Mouse (Mus musculus): ENCODE measurements around the gene Igsf21. TPM values are rescaled to one million over a fixed set of nuclear protein-coding genes. Genes with fewer than 3 reads are reported as not detected.
A peak's percentile ranks its signal among the peaks of the same experiment; 100 is the strongest.

Igsf21 gene
- polyA plus RNA-seq, 1 experiment from 2014 or later: 30.0 TPM

DNA sequence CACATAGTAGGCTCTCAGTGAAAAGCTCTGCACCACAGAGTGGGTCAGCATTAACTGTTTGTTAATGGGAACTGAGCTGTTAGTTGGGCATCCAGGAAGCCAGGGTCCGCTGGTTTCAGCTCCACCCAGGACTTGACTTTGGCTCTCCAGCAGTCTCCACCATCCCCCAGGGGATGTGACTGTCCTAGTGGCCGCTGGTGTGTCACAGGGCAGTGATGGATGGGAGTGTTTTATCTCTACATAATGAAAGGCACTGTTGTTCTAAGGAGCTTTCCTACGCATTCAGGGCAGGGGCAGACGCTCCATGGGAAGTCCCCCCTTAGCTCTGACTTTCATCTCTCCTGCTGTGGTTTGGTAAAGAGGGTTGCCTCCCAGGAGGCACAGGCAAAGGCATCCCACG, 115.4 kb downstream of the Igsf21 start:
- H3K36me3 ChIP-seq (ENCODE audit: control insufficient read depth, insufficient read depth, low read length): no peaks in the 10 kb centered on the region
- DNase-seq (ENCODE audit: low spot score): no peak
- ATAC-seq: no peak
- H3K4me2 ChIP-seq (ENCODE audit: low read length): no peak overlapping the region
- H3K27me3 ChIP-seq (replicated peaks; ENCODE audit: control insufficient read depth, insufficient read depth, low read length): no peaks in the 10 kb centered on the region
- no peak overlapping the region for H3K4me3 ChIP-seq (ENCODE audit: low read depth, low read length)
- no peak overlapping the region for H3K27ac ChIP-seq (ENCODE audit: low read depth, low read length)
- WGBS: 5% methylated on average over 5 of the region's 5 CpGs
- no peak overlapping the region for H3K9ac ChIP-seq (ENCODE audit: low read length)
- peaks cover 10% of the 10 kb centered on the region; the same call in 1 of the 2 replicates for H3K4me1 ChIP-seq (ENCODE audit: control insufficient read depth, insufficient read depth, low read length)
- H3K9me3 ChIP-seq (replicated peaks; ENCODE audit: control insufficient read depth, low read length): no peaks in the 10 kb centered on the region

DNA sequence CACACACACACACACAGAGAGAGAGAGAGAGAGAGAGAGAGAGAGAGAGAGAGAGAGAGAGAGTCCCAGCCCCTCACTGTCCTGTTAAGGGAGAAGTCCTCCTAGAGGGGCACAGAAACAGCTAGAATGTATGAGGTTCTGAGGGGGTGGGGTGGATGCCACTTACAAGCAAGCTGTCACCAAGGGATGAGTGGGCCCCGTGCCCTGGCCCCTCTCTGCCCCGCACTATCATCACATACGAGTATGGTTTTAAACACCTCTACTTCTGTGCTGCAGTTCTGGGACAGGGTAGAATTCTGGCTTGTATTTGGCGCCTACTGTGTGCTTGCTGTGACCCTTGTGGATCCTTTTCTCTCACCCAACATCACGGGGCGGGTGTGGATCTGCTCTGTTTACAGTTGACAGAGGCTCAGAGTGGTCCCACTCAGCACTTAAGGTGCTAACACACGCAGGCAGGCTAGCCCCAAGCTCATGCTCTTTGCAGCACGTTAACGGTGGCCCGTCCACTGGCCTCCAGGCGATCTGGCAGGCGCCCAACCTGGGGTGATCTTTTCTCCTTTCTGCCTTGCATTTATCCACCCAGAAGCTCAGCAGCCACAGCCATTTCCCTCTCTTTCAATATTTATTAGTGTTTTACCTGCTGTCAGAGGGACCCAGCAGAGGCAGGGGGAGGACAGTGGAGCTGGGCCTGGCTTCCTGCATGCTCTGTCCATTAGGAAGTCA, 116.9 kb downstream of the Igsf21 start:
- H3K36me3 ChIP-seq (ENCODE audit: control insufficient read depth, insufficient read depth, low read length): no peaks in the 10 kb centered on the region
- DNase-seq (ENCODE audit: low spot score): no peak
- 59% methylated on average over 12 of the region's 12 CpGs for WGBS
- peaks cover 10% of the 10 kb centered on the region; the same call in 1 of the 2 replicates for H3K4me1 ChIP-seq (ENCODE audit: control insufficient read depth, insufficient read depth, low read length)
- H3K27ac ChIP-seq (ENCODE audit: low read depth, low read length): no peak overlapping the region
- H3K9ac ChIP-seq (ENCODE audit: low read length): no peak overlapping the region
- H3K27me3 ChIP-seq (replicated peaks; ENCODE audit: control insufficient read depth, insufficient read depth, low read length): no peaks in the 10 kb centered on the region
- no peak overlapping the region for H3K4me3 ChIP-seq (ENCODE audit: low read depth, low read length)
- no peaks in the 10 kb centered on the region for H3K9me3 ChIP-seq (replicated peaks; ENCODE audit: control insufficient read depth, low read length)
- ATAC-seq: no peak
- H3K4me2 ChIP-seq (ENCODE audit: low read length): no peak overlapping the region

DNA sequence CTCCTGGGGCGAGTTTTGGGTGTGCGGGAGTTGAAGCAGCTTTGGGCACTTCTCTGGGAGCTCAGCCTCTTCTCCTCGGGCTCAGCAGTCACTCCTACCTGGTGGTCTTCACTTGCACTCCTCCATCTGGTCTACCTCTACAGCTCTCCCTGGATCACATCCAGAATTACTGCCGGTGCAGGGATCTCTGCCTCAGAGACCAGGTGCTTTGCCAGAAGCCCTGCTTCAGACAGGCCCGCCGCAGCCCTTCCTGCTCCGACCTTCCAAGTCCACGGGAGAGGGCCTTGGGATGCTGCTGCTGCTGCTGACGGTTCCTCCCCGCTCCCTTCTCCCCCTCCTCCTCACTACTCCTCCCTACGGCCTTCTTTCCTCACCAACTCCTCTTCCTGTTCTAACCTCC, 118.5 kb downstream of the Igsf21 start:
- Histone ChIP-seq H3K27me3 (replicated peaks; ENCODE audit: control insufficient read depth, insufficient read depth, low read length) (no peaks in the 10 kb centered on the region), H3K27ac (ENCODE audit: low read depth, low read length) (no peak overlapping the region), H3K9ac (ENCODE audit: low read length) (no peak overlapping the region), H3K4me3 (ENCODE audit: low read depth, low read length) (no peak overlapping the region), H3K36me3 (ENCODE audit: control insufficient read depth, insufficient read depth, low read length) (no peaks in the 10 kb centered on the region), H3K4me1 (ENCODE audit: control insufficient read depth, insufficient read depth, low read length) (peaks cover 10% of the 10 kb centered on the region; the same call in 1 of the 2 replicates), H3K4me2 (ENCODE audit: low read length) (no peak overlapping the region), H3K9me3 (replicated peaks; ENCODE audit: control insufficient read depth, low read length) (no peaks in the 10 kb centered on the region)
- ATAC-seq (no peak), DNase-seq (ENCODE audit: low spot score) (no peak)
- WGBS: 79% methylated on average over 11 of the region's 11 CpGs

DNA sequence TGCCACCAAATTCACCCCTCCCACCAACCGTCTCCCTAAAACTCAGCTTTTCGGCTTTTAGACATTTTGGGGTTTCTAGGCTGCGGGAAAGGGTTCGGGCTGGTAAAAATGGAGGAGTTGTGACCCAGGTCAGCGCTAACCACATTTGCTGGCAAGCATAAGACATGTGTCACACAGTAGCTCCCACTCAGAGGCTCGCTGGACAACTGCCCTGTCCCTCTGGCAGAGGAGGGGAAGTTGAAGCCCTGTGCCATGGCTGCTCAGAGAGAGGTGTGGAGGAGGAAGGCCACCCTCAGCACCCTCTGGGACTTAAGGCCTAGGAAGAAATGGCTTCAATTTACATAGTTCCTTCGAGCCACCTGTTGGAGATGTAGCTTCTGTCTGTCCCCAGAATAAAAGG, 120.8 kb downstream of the Igsf21 start:
- Histone ChIP-seq H3K27me3 (replicated peaks; ENCODE audit: control insufficient read depth, insufficient read depth, low read length) (no peaks in the 10 kb centered on the region), H3K36me3 (ENCODE audit: control insufficient read depth, insufficient read depth, low read length) (no peaks in the 10 kb centered on the region), H3K9ac (ENCODE audit: low read length) (no peak overlapping the region), H3K4me2 (ENCODE audit: low read length) (no peak overlapping the region), H3K4me1 (ENCODE audit: control insufficient read depth, insufficient read depth, low read length) (peaks cover 6% of the 10 kb centered on the region; the same call in 1 of the 2 replicates), H3K27ac (ENCODE audit: low read depth, low read length) (no peak overlapping the region), H3K9me3 (replicated peaks; ENCODE audit: control insufficient read depth, low read length) (no peaks in the 10 kb centered on the region), H3K4me3 (ENCODE audit: low read depth, low read length) (no peak overlapping the region)
- no peak for ATAC-seq
- WGBS: 89% methylated on average over 7 of the region's 7 CpGs
- DNase-seq (ENCODE audit: low spot score): no peak

DNA sequence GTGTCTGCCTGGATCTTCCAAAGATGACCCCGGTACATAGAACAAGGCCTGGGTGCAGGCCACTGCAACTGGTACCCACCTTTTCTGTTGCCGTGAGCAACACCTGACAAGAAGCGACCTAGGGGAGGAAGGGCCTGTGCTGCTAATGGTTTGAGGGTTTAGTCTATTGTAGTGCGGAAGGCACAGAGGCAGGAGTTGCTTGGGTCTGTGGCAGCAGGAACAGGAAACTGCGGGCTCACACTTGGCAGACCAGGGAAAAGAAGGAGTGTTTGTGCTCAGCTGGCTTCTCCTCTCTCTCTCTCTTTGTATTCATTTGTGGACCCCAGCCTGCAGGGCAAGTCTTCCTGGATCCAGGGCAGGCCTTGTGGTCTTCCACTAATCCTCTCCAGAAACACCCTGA, 124.0 kb downstream of the Igsf21 start:
- H3K4me1 ChIP-seq (ENCODE audit: control insufficient read depth, insufficient read depth, low read length): no peaks in the 10 kb centered on the region; the same call in 1 of the 2 replicates
- no peak overlapping the region for H3K4me2 ChIP-seq (ENCODE audit: low read length)
- DNase-seq (ENCODE audit: low spot score) (no peak), ATAC-seq (no peak)
- no peaks in the 10 kb centered on the region for H3K36me3 ChIP-seq (ENCODE audit: control insufficient read depth, insufficient read depth, low read length)
- H3K4me3 ChIP-seq (ENCODE audit: low read depth, low read length): no peak overlapping the region
- H3K9me3 ChIP-seq (replicated peaks; ENCODE audit: control insufficient read depth, low read length): no peaks in the 10 kb centered on the region
- H3K9ac ChIP-seq (ENCODE audit: low read length): no peak overlapping the region
- 83% methylated on average over 5 of the region's 5 CpGs for WGBS
- H3K27ac ChIP-seq (ENCODE audit: low read depth, low read length): no peak overlapping the region
- no peaks in the 10 kb centered on the region for H3K27me3 ChIP-seq (replicated peaks; ENCODE audit: control insufficient read depth, insufficient read depth, low read length)

DNA sequence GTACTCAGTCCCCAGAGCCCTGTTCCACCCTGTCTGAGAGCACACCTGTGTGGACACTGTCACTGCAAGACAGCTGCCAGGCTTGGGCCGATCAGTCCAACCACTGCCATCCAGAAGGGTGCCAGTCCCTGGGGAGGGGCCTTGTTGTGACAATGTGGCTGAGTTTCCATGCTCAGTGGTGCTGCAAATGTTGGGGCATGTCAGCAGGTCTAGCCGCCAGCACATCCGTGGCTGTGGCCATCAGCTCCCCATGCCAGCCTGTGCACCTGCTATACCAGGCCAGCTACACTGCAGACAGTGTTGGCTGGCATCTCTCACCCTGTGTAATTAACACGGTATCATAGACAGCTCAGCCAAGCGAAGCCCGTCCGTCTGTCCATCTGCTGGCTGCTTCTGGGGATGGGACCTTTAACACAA, 129.3 kb downstream of the Igsf21 start:
- ATAC-seq: no peak
- Histone ChIP-seq H3K27ac (ENCODE audit: low read depth, low read length) (no peak overlapping the region), H3K4me2 (ENCODE audit: low read length) (no peak overlapping the region), H3K4me1 (ENCODE audit: control insufficient read depth, insufficient read depth, low read length) (no peaks in the 10 kb centered on the region), H3K36me3 (ENCODE audit: control insufficient read depth, insufficient read depth, low read length) (no peaks in the 10 kb centered on the region), H3K4me3 (ENCODE audit: low read depth, low read length) (no peak overlapping the region), H3K27me3 (replicated peaks; ENCODE audit: control insufficient read depth, insufficient read depth, low read length) (no peaks in the 10 kb centered on the region), H3K9me3 (replicated peaks; ENCODE audit: control insufficient read depth, low read length) (no peaks in the 10 kb centered on the region), H3K9ac (ENCODE audit: low read length) (no peak overlapping the region)
- DNase-seq (ENCODE audit: low spot score): no peak
- WGBS: 76% methylated on average over 7 of the region's 7 CpGs

DNA sequence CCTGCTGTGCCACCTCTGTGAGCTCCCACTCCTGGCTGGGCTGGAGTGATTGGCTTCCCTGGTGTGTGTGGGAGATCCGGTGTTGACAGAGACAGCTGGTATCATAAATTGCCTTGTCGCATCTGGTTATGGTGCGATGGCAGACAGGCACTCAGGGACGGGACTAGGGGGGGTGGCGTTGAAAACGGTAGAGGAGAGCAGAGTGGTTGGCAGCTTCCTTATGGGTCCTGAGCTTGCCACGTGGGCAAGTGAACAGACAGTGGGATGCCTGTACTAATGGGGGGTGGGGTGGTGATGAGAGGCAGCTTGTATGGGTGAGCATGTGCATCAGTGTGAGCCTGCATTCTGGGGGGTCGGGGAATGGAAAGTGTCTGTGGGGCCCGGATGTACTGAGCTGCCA, 130.8 kb downstream of the Igsf21 start:
- 64% methylated on average over 9 of the region's 9 CpGs for WGBS
- DNase-seq (ENCODE audit: low spot score): peak; percentile 45
- no peaks in the 10 kb centered on the region for H3K9me3 ChIP-seq (replicated peaks; ENCODE audit: control insufficient read depth, low read length)
- no peak overlapping the region for H3K4me3 ChIP-seq (ENCODE audit: low read depth, low read length)
- peak; percentile 54 for ATAC-seq
- no peaks in the 10 kb centered on the region for H3K4me1 ChIP-seq (ENCODE audit: control insufficient read depth, insufficient read depth, low read length)
- H3K27ac ChIP-seq (ENCODE audit: low read depth, low read length): no peak overlapping the region
- no peak overlapping the region for H3K9ac ChIP-seq (ENCODE audit: low read length)
- no peaks in the 10 kb centered on the region for H3K36me3 ChIP-seq (ENCODE audit: control insufficient read depth, insufficient read depth, low read length)
- H3K4me2 ChIP-seq (ENCODE audit: low read length): no peak overlapping the region
- H3K27me3 ChIP-seq (replicated peaks; ENCODE audit: control insufficient read depth, insufficient read depth, low read length): no peaks in the 10 kb centered on the region

DNA sequence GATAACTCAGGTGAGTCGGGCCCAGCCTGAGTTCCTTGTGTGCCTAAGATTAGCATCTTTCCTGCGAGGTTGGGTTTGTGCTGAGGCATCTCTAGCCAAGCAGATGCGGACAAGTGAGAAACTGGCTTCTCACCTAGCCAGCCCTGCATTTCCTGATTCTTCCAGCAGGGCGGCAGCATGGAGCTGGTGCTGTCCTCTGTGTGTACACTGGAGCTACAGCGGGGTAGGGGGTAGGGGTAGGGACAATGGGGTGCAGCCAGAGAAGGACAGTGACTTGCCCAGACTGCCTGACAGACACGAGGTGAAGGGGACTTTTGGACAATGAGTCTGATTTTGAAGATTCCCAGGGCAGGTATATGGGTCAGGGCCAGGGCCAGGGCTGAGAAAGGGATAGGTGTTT, 131.5 kb downstream of the Igsf21 start:
- no peak overlapping the region for H3K4me2 ChIP-seq (ENCODE audit: low read length)
- DNase-seq (ENCODE audit: low spot score) (no peak), ATAC-seq (no peak)
- H3K4me3 ChIP-seq (ENCODE audit: low read depth, low read length): no peak overlapping the region
- no peaks in the 10 kb centered on the region for H3K4me1 ChIP-seq (ENCODE audit: control insufficient read depth, insufficient read depth, low read length)
- no peak overlapping the region for H3K27ac ChIP-seq (ENCODE audit: low read depth, low read length)
- no peaks in the 10 kb centered on the region for H3K27me3 ChIP-seq (replicated peaks; ENCODE audit: control insufficient read depth, insufficient read depth, low read length)
- no peaks in the 10 kb centered on the region for H3K9me3 ChIP-seq (replicated peaks; ENCODE audit: control insufficient read depth, low read length)
- no peaks in the 10 kb centered on the region for H3K36me3 ChIP-seq (ENCODE audit: control insufficient read depth, insufficient read depth, low read length)
- no peak overlapping the region for H3K9ac ChIP-seq (ENCODE audit: low read length)
- WGBS: 94% methylated on average over 6 of the region's 6 CpGs

DNA sequence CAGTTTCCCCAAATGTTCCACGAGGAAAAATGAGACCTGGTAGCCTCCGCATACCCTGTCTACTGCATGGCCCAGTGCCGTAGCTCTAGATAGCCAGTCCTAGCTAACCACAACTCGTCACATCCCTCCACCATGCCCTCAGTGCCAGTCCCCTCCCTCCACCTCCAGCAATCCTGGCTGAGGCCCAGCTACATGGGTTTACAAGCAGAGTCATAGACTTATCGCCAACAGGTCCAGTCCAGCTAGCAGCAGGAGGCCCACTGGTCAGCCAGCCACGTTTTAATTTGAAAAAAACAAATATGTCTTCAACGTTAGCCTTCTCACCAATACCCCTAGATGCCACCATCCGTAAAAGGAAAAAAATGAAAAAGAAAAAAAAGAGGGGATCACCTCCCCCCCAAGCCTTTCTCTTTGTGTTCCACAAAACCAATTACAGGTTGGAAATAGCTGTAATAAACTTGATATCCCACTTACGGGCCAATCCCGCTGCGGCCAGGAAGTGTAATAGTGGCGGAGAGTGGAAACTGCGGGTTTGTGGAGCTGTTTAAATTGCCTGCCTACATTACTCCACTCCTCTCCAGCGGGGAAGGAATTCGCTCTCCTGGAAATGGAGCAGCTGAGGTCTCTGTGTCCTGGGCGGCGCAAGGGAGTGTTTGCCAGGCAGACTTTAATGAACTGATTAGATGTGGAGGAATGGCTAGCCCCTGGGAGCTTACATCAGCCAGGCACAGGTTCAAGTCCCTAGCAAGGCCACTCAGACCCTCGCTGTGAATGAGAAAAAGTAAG, 132.7 kb downstream of the Igsf21 start:
- H3K27me3 ChIP-seq (replicated peaks; ENCODE audit: control insufficient read depth, insufficient read depth, low read length): no peaks in the 10 kb centered on the region
- ATAC-seq: no peak
- 76% methylated on average over 18 of the region's 18 CpGs for WGBS

More for the DNA sequence above, 132.7 kb downstream of the Igsf21 start:
- Histone ChIP-seq H3K4me1 (ENCODE audit: control insufficient read depth, insufficient read depth, low read length) (peaks cover 4% of the 10 kb centered on the region; the same call in 1 of the 2 replicates), H3K4me2 (ENCODE audit: low read length) (no peak overlapping the region), H3K36me3 (ENCODE audit: control insufficient read depth, insufficient read depth, low read length) (no peaks in the 10 kb centered on the region), H3K4me3 (ENCODE audit: low read depth, low read length) (no peak overlapping the region), H3K9me3 (replicated peaks; ENCODE audit: control insufficient read depth, low read length) (no peaks in the 10 kb centered on the region), H3K9ac (ENCODE audit: low read length) (no peak overlapping the region), H3K27ac (ENCODE audit: low read depth, low read length) (no peak overlapping the region)
- peak; percentile 44 for DNase-seq (ENCODE audit: low spot score)
